Mouse (Mus musculus) thymus, adult 2 months (tissue): ENCODE results near the gene Tmc4.

Source experiments
- CTCF ChIP-seq: fragments of 200-500 bp; IDR thresholded peaks from 2 replicates; pipeline ENCODE4 v1.5.1; 2012; ENCODE audit warnings: mild to moderate bottlenecking, control low read depth, low read length, moderate library complexity, borderline replicate concordance; ENCODE audit not compliant: control insufficient read depth, poor library complexity, insufficient read depth; ENCODE audit errors: extremely low read depth
- POLR2A ChIP-seq: fragments of 200-500 bp; IDR thresholded peaks from 2 replicates; pipeline ENCODE4 v1.6.1; 2012; ENCODE audit warnings: mild to moderate bottlenecking, low read length, control low read depth, moderate library complexity; ENCODE audit not compliant: control insufficient read depth, poor library complexity, insufficient read depth; ENCODE audit errors: extremely low read depth

DNA sequence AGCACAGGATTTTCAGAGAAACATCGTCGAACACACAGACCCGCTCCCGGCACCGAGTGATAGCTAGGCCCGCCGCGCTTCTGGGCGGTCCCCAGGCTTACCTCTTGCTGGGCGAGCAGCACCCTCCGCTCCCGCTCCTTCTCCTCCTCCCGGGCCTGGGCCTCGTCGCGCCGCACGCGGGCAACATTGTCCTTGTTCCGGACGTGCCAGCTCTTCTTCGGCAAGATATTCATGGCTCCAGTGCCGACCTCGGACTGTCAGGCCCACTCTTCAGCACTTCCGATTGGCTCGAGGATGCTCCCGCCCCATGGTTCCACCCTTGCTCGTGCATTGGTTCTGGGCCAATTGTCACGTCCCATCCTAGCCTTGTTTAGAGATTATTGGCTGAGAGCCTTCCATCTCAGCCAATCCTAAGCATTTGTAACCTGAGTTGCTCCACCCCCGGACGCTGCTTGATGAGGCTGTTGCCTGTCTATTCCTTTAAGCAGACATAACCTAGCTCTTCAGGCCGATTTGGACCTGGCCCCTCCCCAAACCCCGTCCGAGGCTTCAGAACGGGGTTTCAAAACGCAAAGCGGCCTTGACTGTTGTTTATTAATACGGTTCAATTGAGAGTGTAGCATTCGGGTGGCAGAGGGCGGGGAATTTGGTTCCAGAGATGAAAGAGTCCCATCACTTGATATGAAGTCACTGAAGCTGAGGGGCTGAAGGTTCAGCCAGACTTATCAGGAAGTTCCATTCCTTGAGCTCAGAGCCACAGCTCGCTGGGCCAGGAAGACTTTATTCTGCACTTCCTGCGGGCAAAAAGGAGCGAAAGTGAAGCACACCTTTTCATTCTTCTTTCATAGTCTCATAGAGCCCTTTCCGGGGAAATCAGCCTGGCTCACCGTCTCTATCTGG lies 11.9 kb downstream of the Tmc4 start, which contains the start of gene Leng1:
- TF ChIP-seq CTCF: peak; percentile 33; the same call in 1 of the 2 replicates
- peak; percentile 70 for TF ChIP-seq POLR2A
